Mouse (Mus musculus) urinary bladder, postnatal 14 days (tissue): ENCODE measurements at regions not wholly inside any gene's neighbourhood (a gene's known extent, or its start where the extent isn't known, plus 50 kb on each side); places are given as distances from the start of the nearest gene placed in this dataset.
A peak's percentile ranks its signal among the peaks of the same experiment; 100 is the strongest.
"Not testable (repeated sequence)": the region's sequence is repeated elsewhere in the genome, so short reads cannot be mapped to it uniquely, and the experiment has no call there.

Experiments
- DNase-seq: peaks from one replicate; pipeline ENCODE4 v3.0.0; 2021; ENCODE audit warnings: low spot score

- no peak for DNase-seq
Measured at GRCm38 (mm10) chr1:194565574-194565973, 52.4 kb upstream of the Plxna2 start.

GRCm38 (mm10) chr1:194563946-194564345, 54.1 kb upstream of the Plxna2 start:
- DNase-seq: no peak

DNA sequence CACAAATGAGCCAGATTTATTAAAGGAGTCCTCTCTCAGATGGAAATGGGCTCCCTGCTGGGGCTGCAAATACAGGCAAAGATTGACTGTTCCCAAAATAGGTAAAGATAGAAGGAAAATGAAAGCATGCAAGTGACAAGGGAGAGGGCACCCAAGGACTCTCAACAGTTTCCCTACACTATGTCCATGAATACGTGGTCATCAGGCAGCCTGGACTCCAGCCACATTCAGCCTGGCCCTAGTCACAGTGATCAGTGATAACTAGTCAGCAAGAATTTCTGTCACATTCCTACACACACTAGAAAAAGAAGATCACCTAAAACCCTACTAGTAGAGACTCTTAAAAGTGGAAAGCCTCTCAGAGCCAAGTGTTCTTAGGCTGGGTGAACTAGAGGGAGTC, 56.9 kb upstream of the Plxna2 start:
- DNase-seq: no peak

- DNase-seq: no peak
Measured at GRCm38 (mm10) chr1:194548661-194549060, 69.4 kb upstream of the Plxna2 start.

DNA sequence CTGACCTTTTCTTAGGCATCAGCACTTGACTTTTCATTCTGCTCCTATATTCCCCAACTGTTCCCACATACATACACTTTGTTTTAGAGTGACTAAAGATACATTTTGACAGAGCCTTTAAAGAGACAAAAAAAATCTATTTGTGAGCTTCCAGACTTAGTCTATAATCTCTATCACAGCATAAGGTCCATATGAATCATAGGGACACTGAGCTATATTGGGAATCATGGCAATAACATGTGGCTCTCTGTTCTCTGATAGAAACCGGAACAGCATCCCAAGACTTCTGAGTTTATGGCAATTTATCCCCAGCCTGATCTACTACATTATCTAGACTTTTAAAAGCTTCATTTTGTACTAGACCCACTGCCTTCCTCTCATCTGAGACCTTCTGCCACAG, 69.8 kb upstream of the Plxna2 start:
- no peak for DNase-seq

DNA sequence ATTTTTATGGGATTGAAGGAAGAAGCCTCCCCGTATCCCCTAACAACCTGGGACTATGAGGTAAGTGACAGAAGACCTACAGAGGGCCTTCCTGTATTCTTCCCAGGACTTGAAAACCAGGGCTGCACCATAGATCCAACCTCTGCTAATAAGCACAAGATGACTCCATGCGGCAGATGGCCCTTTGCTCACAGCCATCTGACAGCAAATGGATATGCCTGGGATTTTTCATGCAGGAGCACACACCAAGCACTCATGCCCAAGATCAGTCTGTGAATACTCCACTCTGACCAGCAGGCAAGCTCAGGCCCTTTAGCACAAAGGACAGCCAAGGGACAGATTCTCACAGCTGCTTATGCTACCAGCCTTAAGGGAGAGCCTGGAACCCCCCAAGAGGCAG, 77.1 kb upstream of the Plxna2 start:
- DNase-seq: no peak

GRCm38 (mm10) chr1:194527342-194528165, 90.5 kb upstream of the Plxna2 start:
- DNase-seq: no peak

DNA sequence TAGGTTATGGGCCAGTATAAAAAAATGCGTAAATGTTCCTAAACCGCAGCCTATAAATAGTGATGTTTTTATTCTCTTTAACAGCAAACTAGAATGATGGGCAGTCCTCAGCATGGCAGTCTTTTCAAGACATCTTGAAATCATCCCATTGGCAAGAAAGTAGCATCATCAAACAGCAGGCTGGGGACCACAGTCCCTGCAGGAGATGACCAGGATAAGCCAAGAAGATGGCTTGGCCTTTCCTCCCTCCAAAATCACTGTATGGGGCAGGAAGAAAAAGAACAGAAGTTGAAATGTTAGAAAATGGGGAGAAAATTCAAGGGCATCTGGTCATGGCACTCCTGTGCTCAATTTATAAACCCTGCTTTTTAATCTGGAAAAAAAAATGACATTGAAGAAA, 93.0 kb upstream of the Plxna2 start:
- no peak for DNase-seq

DNA sequence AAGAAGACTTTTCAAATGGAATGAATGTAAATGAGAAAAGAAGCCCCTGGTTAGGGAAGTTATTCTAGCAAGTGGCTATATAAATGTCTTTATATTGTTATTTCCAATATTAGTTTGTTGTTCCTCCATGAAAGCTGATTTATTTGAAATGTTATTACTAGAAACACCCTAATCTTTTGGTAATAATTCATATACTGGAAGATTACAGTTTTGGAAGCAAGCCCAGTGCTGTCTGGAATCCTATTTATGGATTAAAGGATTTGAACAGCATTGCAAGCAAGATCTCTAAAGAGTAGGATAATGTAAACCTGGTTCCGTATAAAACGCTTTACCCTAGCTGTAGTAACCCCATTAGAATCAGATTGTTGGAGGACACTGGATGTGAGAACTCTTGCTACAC, 96.8 kb upstream of the Plxna2 start:
- no peak for DNase-seq

- DNase-seq: no peak
Measured at GRCm38 (mm10) chr1:194519509-194520220, 98.4 kb upstream of the Plxna2 start.

GRCm38 (mm10) chr1:194516136-194516535, 101.9 kb upstream of the Plxna2 start:
- no peak for DNase-seq

DNA sequence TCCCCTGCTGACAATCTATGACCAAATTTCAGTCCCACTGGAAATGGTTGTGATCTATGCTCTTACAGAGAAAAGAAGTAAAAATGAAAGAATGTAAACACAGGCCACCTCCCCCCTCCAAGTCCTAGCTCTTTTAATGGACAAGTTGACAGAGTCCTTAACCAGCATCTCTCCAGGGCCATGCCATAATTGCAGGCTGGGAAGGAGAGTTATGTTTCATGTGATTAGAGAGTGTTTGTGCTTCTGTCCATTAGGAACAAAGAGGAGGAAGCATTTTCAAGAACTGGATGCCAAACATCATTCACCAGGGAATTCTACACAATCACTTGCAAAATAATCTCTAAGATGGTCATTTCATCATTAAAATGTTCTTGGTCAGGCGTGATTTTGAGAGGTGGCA, 109.7 kb upstream of the Plxna2 start:
- DNase-seq: no peak

GRCm38 (mm10) chr1:194505826-194506225, 112.2 kb upstream of the Plxna2 start:
- no peak for DNase-seq

- no peak for DNase-seq
Measured at GRCm38 (mm10) chr1:194504207-194504606, 113.8 kb upstream of the Plxna2 start.

GRCm38 (mm10) chr1:194503517-194503916, 114.5 kb upstream of the Plxna2 start:
- no peak for DNase-seq

DNA sequence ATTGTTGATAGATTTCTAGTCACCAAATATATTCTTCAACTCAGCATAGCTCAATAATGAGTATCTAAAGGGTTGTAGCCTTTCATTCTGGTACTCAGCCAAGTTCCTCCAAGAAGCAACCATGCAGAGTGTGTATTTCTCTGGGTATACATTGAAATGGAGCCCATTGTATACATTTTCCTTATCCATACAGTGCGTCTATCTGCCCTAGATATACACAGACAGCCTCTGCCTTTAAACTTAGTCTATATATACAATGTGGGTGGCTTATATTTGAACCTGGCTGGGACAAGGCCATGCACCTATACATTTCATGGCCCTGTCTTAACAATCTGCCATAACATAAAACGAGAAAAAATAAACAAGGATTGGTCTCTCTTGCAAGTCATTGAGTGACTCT, 121.6 kb upstream of the Plxna2 start:
- DNase-seq: no peak

GRCm38 (mm10) chr1:194491111-194491510, 126.9 kb upstream of the Plxna2 start:
- no peak for DNase-seq

GRCm38 (mm10) chr1:194488126-194488525, 129.9 kb upstream of the Plxna2 start:
- DNase-seq: no peak

GRCm38 (mm10) chr1:194482717-194483059, 135.3 kb upstream of the Plxna2 start:
- no peak for DNase-seq

DNA sequence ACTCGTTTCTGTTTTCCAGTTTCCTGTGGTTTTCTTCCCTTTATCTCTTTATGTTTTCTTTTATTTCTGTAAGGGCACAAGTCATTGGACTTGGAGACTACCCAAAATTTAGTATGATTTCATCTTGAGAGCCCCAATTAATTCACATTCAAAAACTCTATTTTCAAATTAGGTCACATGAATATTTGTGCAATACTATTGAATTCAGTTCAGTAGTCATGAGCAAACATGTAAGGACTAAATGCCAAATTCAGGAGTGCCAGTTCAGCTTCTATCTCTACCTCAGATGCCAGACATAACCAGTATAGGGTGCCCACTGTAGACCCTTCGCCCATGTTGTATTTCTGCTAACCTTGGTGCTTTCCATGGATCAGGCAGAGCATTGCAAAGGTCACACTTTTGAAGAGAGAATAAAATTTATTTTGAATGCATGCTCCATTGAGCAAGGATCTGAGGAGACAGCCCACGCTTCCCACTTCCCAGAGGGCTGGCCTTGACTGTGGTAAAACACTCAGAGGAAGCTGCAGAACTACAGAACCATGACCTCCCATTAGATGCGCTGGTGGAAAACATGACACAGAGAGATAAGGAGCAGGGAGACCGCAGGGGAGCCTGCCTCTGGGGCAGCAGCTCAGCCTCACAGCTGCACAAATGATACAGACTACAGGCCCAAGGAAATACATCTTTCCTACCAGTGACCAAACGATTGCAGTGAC, 135.9 kb upstream of the Plxna2 start:
- no peak for DNase-seq

GRCm38 (mm10) chr1:194471281-194471680, 146.7 kb upstream of the Plxna2 start:
- not testable (repeated sequence) for DNase-seq

GRCm38 (mm10) chr1:194452480-194452879, 165.5 kb upstream of the Plxna2 start:
- DNase-seq: no peak

GRCm38 (mm10) chr1:194443681-194444080, 174.3 kb upstream of the Plxna2 start:
- DNase-seq: peak; percentile 53
